Mouse (Mus musculus) erythroblast, embryonic 14.5 days (primary cell): ENCODE data around the gene Scamp2. TPM values are rescaled to one million over a fixed set of nuclear protein-coding genes. Genes with fewer than 3 reads are reported as not detected.

Experiments used
- H3K27me3 ChIP-seq: 2 replicates; pipeline ENCODE4 v1.6.1; 2012; ENCODE audit warnings: inconsistent platforms; ENCODE audit not compliant: control insufficient read depth
- H3K36me3 ChIP-seq: 2 replicates; pipeline ENCODE4 v1.6.1; 2012; ENCODE audit warnings: mild to moderate bottlenecking, inconsistent platforms; ENCODE audit not compliant: control insufficient read depth
- H3K4me1 ChIP-seq: 2 replicates; pipeline ENCODE4 v1.6.1; 2012; ENCODE audit warnings: inconsistent platforms; ENCODE audit not compliant: control insufficient read depth
- H3K4me3 ChIP-seq: replicated peaks from 2 replicates; pipeline ENCODE3; 2012; ENCODE audit warnings: moderate library complexity, mild to moderate bottlenecking, inconsistent platforms
- H3K9me3 ChIP-seq: 2 replicates; pipeline ENCODE4 v1.6.1; 2012; ENCODE audit warnings: low read length, inconsistent platforms, mixed read lengths; ENCODE audit not compliant: control insufficient read depth
- GATA1 ChIP-seq: IDR thresholded peaks from 2 replicates; pipeline ENCODE4 v1.6.1; 2012; ENCODE audit warnings: low read length, inconsistent platforms, mixed read lengths
- TAL1 ChIP-seq: IDR thresholded peaks from 3 replicates; pipeline ENCODE4 v1.6.1; 2012; ENCODE audit warnings: low read length, inconsistent platforms, mixed read lengths
- polyA plus RNA-seq: library from polyadenylated mRNA; stranded (reverse); fragments of >175 nt; gene quantifications from 2 replicates; pipeline ENCODE4 v1.2.3, GENCODE M21; 2012

Gene Scamp2
- polyA plus RNA-seq, 1 experiment, result 0.38 TPM

DNA sequence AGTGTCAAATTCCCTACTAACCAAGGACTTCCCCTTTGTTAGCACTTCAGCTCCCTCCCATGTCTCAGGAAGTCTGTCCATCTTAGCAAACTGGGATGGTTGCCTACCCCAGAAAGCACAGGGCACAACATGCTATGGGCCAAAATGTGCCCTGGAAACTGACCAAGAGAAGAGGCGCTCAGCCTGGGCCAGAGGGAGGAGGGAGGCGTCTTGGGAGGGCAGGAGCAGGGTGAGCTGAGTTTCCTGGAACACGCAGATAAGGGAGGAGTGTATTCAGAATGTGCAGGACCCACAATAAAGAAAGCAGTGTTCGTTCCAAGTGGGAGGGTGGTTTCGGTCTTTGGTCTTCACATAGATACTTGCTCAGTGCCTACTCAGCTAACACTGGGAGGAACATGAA is 13.5 kb upstream of the Scamp2 start:
- no peak for TF ChIP-seq GATA1
- no peak for TF ChIP-seq TAL1
- H3K27me3 ChIP-seq, result no peaks in the 10 kb centered on the region
- H3K9me3 ChIP-seq, result no peaks in the 10 kb centered on the region
- H3K4me3 ChIP-seq, result peak overlapping the region; percentile 4
- H3K4me1 ChIP-seq, result peaks cover 37% of the 10 kb centered on the region
- peaks cover 65% of the 10 kb centered on the region for H3K36me3 ChIP-seq

DNA sequence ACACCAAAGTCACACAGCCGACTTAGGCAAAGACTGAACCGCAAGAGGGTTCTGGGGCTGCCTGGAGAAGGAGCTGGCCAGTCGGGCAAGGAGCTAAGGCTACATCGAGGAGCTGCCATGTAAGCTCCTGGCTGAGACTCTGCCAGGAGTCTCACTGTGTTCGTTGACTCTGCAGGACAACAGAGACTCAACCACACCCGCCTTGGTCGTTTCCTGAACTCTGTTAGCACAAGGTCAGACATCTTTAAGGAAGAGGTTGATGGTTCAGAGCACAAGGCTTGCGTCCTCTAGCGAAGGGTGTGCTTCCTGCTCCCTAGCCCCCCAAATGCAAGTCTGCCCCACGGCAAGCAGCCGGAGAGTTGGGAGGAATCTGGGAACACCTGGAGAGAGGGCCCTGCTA is 12.9 kb upstream of the Scamp2 start:
- no peak for TF ChIP-seq GATA1
- no peak for TF ChIP-seq TAL1
- Histone ChIP-seq H3K4me3 (no peak overlapping the region), H3K36me3 (peaks cover 59% of the 10 kb centered on the region), H3K9me3 (no peaks in the 10 kb centered on the region), H3K4me1 (peaks cover 43% of the 10 kb centered on the region), H3K27me3 (no peaks in the 10 kb centered on the region)

DNA sequence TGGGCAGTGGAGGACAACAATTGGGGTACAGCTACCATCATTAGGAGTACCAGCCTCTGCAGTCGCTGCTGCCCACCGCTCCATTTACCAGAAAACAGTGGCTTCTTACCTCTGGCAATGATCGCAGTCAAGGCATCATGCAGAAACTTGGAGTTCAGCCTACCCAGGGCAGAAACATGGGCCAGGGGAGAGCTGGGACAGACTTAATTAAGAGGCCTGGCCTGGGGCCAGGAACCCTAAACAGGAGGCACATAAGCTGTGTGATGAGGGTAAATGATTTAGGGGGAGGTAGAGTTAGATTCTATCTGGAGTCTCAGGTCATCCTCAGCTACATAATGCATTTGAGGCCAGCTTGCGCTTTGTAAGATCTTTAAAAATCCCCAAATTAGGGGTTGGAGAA is 11.6 kb upstream of the Scamp2 start:
- Histone ChIP-seq H3K27me3 (peaks cover 2% of the 10 kb centered on the region; the same call in 1 of the 2 replicates), H3K36me3 (peaks cover 47% of the 10 kb centered on the region), H3K9me3 (no peaks in the 10 kb centered on the region), H3K4me3 (no peak overlapping the region), H3K4me1 (peaks cover 43% of the 10 kb centered on the region)
- TF ChIP-seq TAL1, result no peak
- no peak for TF ChIP-seq GATA1

DNA sequence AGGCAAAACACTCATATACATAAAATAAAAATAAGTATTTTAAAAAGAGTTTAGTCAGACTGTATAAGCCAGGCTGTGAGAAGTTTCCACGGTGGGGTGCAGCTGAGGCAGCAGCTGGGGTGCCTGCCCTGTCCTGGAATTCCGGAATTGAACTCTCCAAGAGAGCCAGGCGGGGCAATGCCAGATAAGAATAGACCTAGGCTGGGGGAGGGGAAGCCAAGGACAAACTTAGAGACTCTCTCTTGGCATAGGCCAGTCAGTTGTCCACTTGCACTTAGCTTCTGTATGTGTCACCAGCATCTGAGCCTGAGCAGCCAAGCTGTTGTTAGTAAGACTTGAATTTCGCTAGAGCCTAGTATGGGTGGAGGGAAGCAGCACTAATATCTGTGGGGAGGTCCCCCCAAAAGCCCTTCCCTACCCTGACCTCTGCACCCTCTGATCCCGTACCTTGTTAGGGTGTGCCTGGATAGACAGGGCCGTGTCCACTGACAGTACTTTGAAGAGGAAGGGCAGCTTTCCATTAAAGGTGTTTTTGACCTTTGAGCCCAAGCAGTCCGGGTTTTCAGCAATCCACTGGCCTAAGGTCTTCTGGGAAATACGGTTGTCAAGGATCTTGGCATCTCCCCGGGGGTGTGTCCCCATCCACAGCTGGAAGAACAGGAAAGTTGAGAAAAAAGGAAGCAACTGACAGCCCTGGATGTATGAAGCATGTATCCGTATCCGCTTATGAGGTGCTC is 10.4 kb upstream of the Scamp2 start:
- TF ChIP-seq TAL1 (no peak), GATA1 (no peak)
- peaks cover 36% of the 10 kb centered on the region for H3K36me3 ChIP-seq
- peaks cover 43% of the 10 kb centered on the region for H3K4me1 ChIP-seq
- no peak overlapping the region for H3K4me3 ChIP-seq
- peaks cover 2% of the 10 kb centered on the region; the same call in 1 of the 2 replicates for H3K27me3 ChIP-seq
- no peaks in the 10 kb centered on the region for H3K9me3 ChIP-seq

DNA sequence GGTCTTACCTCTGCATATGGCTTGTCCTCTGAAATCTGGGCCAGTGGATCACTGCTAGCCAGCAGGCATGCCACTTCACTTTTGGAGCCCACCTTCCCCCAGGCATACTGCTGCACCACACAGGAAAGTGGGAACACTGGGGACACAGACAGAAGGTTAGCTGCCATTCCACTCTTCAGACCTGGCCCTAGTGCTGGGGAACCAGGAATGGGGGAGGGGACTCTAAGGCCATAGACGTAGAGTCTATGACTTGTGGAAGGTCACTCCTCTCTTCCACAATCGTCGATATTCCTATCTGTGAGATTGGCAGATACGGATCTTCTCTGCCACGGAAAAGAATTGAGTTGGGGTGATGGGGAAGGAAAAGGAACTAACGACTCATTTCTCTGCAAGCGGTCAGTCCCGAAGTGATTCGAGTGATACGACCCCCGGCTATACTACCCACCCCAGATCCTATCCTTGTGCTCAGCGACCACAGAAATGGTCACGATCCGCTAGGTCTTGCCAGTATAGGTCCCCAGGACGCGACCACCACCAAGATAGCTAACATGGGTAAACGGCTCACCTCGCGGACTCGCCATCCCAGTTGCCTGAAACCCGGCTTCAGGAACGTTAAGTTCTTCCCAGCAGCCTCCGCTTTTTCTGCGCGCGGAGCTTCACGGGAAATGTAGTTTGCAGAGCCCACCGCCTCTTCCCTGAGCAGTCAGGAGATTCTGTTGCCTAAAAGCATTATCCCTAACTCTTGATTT is 8.4 kb upstream of the Scamp2 start, which contains the start of gene Mpi:
Gene Mpi, minus strand, starts transcription at position 625 of the 749 bp plus-strand sequence.
- TF ChIP-seq GATA1, result no peak
- TF ChIP-seq TAL1, result no peak
- peaks cover 35% of the 10 kb centered on the region for H3K4me1 ChIP-seq

DNA sequence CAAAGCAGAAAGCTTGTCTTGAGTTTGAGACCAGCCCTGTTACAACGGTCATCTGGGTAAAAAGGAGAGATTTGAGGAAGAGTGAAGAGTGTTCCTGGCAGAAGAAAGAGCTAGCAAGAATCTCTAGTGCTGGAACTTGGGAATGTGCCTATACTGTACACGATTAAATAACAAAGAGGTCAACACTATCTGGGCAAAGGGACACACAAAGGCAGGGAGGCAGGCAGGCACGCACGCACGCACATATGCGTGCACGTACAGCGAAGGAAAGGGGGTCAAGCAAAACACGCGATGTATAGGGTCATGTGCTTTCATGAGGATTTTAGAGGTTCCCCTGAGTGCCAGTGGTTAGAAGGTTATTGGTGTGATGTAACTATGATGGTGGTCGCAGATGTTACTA is 7.6 kb upstream of the Scamp2 start:
- Histone ChIP-seq H3K36me3 (peaks cover 17% of the 10 kb centered on the region), H3K9me3 (no peaks in the 10 kb centered on the region), H3K27me3 (peaks cover 2% of the 10 kb centered on the region; the same call in 1 of the 2 replicates), H3K4me3 (no peak overlapping the region), H3K4me1 (peaks cover 27% of the 10 kb centered on the region)
- TF ChIP-seq TAL1 (no peak), GATA1 (no peak)

More for the DNA sequence above, 8.4 kb upstream of the Scamp2 start, which contains the start of gene Mpi:
- no peaks in the 10 kb centered on the region for H3K9me3 ChIP-seq
- peak within 1 kb of the TSS; percentile 73 for H3K4me3 ChIP-seq
- peaks cover 2% of the 10 kb centered on the region; the same call in 1 of the 2 replicates for H3K27me3 ChIP-seq
- peaks cover 24% of the 10 kb centered on the region for H3K36me3 ChIP-seq

DNA sequence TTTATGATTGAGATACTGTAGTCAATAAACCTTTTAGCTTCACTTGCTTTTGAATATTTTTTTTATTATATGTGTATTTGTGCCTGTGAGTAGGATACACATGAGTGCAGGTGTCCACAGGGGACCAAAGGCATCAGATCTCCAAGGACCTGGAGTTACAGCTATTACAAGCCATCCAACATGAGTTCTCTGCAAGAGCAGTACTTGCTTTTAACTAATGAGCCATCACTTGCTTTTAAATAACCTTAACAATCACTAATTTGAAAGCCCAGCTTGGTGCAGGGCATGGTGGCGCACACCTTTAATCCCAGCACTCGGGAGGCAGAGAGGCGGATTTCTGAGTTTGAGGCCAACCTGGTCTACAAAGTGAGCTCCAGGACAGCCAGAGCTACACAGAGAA is 6.0 kb upstream of the Scamp2 start:
- Histone ChIP-seq H3K36me3 (peaks cover 4% of the 10 kb centered on the region), H3K27me3 (peaks cover 9% of the 10 kb centered on the region), H3K4me1 (peaks cover 18% of the 10 kb centered on the region), H3K9me3 (no peaks in the 10 kb centered on the region), H3K4me3 (no peak overlapping the region)
- no peak for TF ChIP-seq GATA1
- no peak for TF ChIP-seq TAL1

DNA sequence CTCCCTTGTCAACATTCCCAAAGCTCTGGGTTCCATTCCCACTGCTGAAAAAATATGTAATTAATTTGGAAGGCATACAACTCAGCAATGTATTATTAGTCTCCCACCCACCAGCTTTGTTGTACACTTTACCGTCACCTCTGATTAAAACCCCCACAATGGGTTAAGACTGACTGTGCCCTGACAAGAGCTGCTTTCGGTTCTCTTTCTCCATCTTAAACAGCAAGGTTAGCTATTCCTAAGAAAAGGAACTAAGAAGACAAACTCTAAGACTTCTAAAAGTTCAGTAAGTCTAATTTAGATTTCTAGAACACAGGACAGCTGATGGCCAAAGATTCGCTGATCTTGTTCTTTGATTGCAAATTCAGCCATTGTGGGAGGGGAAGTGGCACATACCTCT is 3.5 kb upstream of the Scamp2 start:
- Histone ChIP-seq H3K9me3 (no peaks in the 10 kb centered on the region), H3K4me1 (peaks cover 27% of the 10 kb centered on the region), H3K36me3 (no peaks in the 10 kb centered on the region), H3K4me3 (no peak overlapping the region), H3K27me3 (peaks cover 9% of the 10 kb centered on the region)
- TF ChIP-seq TAL1, result no peak
- no peak for TF ChIP-seq GATA1

DNA sequence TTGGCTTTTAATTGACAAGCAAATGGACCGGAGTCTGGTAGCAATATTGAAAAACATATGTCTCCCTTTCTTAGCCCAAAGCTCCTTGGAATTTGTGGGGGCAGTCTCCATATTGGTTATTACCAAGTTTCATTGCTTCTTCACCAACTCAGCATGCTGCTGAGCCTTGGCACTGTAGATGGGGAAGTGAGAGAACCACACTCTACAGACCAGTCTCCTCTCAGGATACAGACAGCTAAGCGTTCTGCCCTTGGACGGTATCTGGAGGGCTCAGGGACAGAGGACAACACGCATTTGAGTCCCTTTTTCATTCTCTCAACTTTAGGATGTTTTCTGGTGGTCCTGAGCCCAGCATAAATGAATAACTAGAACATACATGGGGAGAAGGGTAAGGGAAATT is 2.1 kb upstream of the Scamp2 start:
- no peaks in the 10 kb centered on the region for H3K9me3 ChIP-seq
- peaks cover 30% of the 10 kb centered on the region for H3K4me1 ChIP-seq
- no peaks in the 10 kb centered on the region for H3K36me3 ChIP-seq
- TF ChIP-seq GATA1 (no peak), TAL1 (no peak)
- peaks cover 6% of the 10 kb centered on the region for H3K27me3 ChIP-seq
- no peak overlapping the region for H3K4me3 ChIP-seq
